Mouse (Mus musculus) limb, embryonic 15.5 days (tissue): ENCODE data around the gene C1qtnf3. TPM values are rescaled to one million over a fixed set of nuclear protein-coding genes. Genes with fewer than 3 reads are reported as not detected.

Experiments
- ATAC-seq: fragments of 200-750 bp; cut with Nextera tagmentation; 2 replicates; pipeline ENCODE4 v1.8.0; 2017; ENCODE audit warnings: low read depth, moderate TSS enrichment; ENCODE audit not compliant: insufficient number of reproducible peaks, low FRiP score, low TSS enrichment
- H3K27ac ChIP-seq: fragments of 300-500 bp; sonication (generic); 2 replicates; pipeline ENCODE4 v1.5.1; 2015; ENCODE audit warnings: moderate library complexity, mild to moderate bottlenecking, inconsistent platforms
- H3K27me3 ChIP-seq: fragments of 300-500 bp; sonication (generic); 2 replicates; pipeline ENCODE4 v1.6.1; 2015; ENCODE audit warnings: inconsistent platforms
- H3K36me3 ChIP-seq: fragments of 300-500 bp; sonication (generic); 2 replicates; pipeline ENCODE4 v1.6.1; 2015; ENCODE audit warnings: inconsistent platforms
- H3K4me1 ChIP-seq: fragments of 300-500 bp; sonication (generic); 2 replicates; pipeline ENCODE4 v1.6.1; 2015; ENCODE audit warnings: inconsistent platforms
- H3K4me2 ChIP-seq: fragments of 300-500 bp; sonication (generic); 2 replicates; pipeline ENCODE4 v1.6.1; 2015; ENCODE audit warnings: mild to moderate bottlenecking, inconsistent platforms
- H3K4me3 ChIP-seq: fragments of 300-500 bp; sonication (generic); 2 replicates; pipeline ENCODE4 v1.5.1; 2015; ENCODE audit warnings: mild to moderate bottlenecking, inconsistent platforms
- H3K9ac ChIP-seq: fragments of 300-500 bp; sonication (generic); 2 replicates; pipeline ENCODE4 v1.6.1; 2015; ENCODE audit warnings: inconsistent platforms
- H3K9me3 ChIP-seq: fragments of 300-500 bp; sonication (generic); 2 replicates; pipeline ENCODE4 v1.6.1; 2016; ENCODE audit warnings: inconsistent platforms
- WGBS: fragments of 180-500 bp; shearing (Covaris S2); methylation state at CpG from one replicate; pipeline ENCODE4 v1.1.7; 2015; 5-methylcytosine and 5-hydroxymethylcytosine counted together
- polyA plus RNA-seq: library from polyadenylated mRNA; unstranded; fragments of >200 nt; fragmentation: Nextera tagmentation; extraction: Ambion mirVana; gene quantifications from 2 replicates; pipeline ENCODE4 v1.2.1, GENCODE M21; 2015

C1qtnf3 gene
- polyA plus RNA-seq, 1 experiment from 2014 or later: 167 TPM

GRCm38 (mm10) chr15:11000421-11000820 lies 48.3 kb downstream of the C1qtnf3 start, which contains the start of gene Slc45a2:
Gene Slc45a2 (plus strand): TSS chr15:11000721.
- no peak for ATAC-seq
- 63% methylated on average over 7 of the region's 7 CpGs for WGBS
- H3K27me3 ChIP-seq: no peaks in the 10 kb centered on the region
- no peak within 1 kb of the TSS for H3K4me2 ChIP-seq
- no peak within 1 kb of the TSS for H3K9ac ChIP-seq
- H3K36me3 ChIP-seq: 0 out of 2 replicates have a peak, but pooled peaks cover 5% of the 10 kb centered on the region
- H3K4me3 ChIP-seq: no peak within 1 kb of the TSS
- no peaks in the 10 kb centered on the region for H3K9me3 ChIP-seq
- H3K4me1 ChIP-seq: no peaks in the 10 kb centered on the region
- no peak within 1 kb of the TSS for H3K27ac ChIP-seq

DNA sequence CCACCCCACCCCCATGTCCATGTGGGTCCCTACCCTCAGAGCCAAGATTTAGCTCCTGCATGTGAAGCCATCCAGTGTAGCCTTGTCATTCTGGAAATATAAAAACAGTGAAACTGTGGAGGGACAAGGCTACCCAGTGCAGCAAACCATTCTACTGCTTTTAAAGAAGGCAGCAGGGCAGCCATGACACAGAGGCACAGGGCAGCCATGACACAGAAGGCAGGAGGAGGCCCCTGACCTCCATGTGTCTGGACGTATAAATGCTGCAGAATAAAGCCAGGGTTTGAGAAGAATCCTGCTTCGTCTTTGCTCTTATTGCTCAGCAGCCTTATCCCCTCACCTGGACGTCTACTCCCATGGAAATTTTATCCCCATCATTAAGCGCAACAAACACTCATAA lies 51.7 kb downstream of the C1qtnf3 start:
- H3K27ac ChIP-seq: no peak overlapping the region
- H3K36me3 ChIP-seq: no peaks in the 10 kb centered on the region
- H3K4me1 ChIP-seq: no peaks in the 10 kb centered on the region
- no peaks in the 10 kb centered on the region for H3K9me3 ChIP-seq
- H3K4me3 ChIP-seq: no peak overlapping the region
- WGBS: 73% methylated on average over 4 of the region's 4 CpGs
- no peak overlapping the region for H3K4me2 ChIP-seq
- ATAC-seq: no peak
- H3K9ac ChIP-seq: no peak overlapping the region
- H3K27me3 ChIP-seq: no peaks in the 10 kb centered on the region

DNA sequence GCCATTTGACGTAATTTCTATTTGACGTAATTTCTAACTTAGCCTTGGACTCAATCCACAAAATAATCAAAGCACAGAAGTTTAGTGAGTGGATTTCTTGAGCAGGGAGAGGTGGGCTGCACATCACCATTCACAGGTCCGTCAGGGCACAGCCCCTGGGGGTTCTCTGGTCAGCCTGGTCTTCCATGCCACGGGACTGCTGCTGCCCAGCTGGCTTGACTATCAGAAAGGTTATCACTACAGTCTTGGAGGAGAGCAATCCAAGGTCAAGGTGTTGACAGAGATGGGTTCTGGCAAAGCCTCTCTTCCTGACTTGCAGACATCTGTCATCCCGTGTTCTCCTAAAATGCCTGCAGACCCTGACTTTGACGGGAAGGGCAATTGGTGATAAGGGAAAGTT lies 52.5 kb downstream of the C1qtnf3 start:
- Histone ChIP-seq H3K27ac (no peak overlapping the region), H3K9ac (no peak overlapping the region), H3K9me3 (no peaks in the 10 kb centered on the region), H3K27me3 (no peaks in the 10 kb centered on the region), H3K4me2 (no peak overlapping the region), H3K4me1 (no peaks in the 10 kb centered on the region), H3K4me3 (no peak overlapping the region), H3K36me3 (no peaks in the 10 kb centered on the region)
- 75% methylated on average over 6 of the region's 6 CpGs for WGBS
- ATAC-seq: no peak

DNA sequence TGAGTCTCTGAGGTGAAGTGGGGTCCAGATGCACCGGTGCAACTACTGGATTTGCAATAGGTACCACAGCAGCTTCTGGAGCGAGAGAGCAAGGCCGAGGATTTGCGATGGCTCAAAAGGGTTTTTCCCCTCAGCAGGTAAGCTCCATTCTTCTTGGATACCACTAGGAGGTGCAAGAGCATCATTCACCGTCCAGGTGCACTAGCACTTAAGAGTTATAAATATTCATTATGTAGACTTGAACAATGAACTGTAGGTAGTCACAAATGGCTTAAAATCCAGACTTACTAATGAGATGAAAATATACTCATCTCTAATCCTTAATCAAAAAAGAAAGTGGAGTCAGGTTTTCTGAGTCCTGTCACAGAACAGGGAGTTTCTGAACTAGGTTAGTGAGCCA lies 56.6 kb downstream of the C1qtnf3 start:
- no peak overlapping the region for H3K9ac ChIP-seq
- 23% methylated on average over 5 of the region's 5 CpGs for WGBS
- no peaks in the 10 kb centered on the region for H3K9me3 ChIP-seq
- H3K36me3 ChIP-seq: no peaks in the 10 kb centered on the region
- no peaks in the 10 kb centered on the region for H3K27me3 ChIP-seq
- H3K4me2 ChIP-seq: no peak overlapping the region
- no peaks in the 10 kb centered on the region for H3K4me1 ChIP-seq
- H3K27ac ChIP-seq: no peak overlapping the region
- no peak for ATAC-seq
- no peak overlapping the region for H3K4me3 ChIP-seq

- ATAC-seq: no peak
- no peaks in the 10 kb centered on the region for H3K36me3 ChIP-seq
- no peak overlapping the region for H3K9ac ChIP-seq
- no peak overlapping the region for H3K4me2 ChIP-seq
- H3K4me3 ChIP-seq: no peak overlapping the region
- 77% methylated on average over 11 of the region's 11 CpGs for WGBS
- H3K27ac ChIP-seq: no peak overlapping the region
- no peaks in the 10 kb centered on the region for H3K4me1 ChIP-seq
- no peaks in the 10 kb centered on the region for H3K27me3 ChIP-seq
- no peaks in the 10 kb centered on the region for H3K9me3 ChIP-seq
Measured at GRCm38 (mm10) chr15:11010976-11011548, 58.9 kb downstream of the C1qtnf3 start.

- H3K27me3 ChIP-seq: no peaks in the 10 kb centered on the region
- no peak overlapping the region for H3K9ac ChIP-seq
- no peak overlapping the region for H3K4me3 ChIP-seq
- no peaks in the 10 kb centered on the region for H3K9me3 ChIP-seq
- ATAC-seq: no peak
- no peaks in the 10 kb centered on the region for H3K36me3 ChIP-seq
- WGBS: 61% methylated on average over 2 of the region's 2 CpGs
- H3K4me1 ChIP-seq: no peaks in the 10 kb centered on the region
- no peak overlapping the region for H3K4me2 ChIP-seq
- H3K27ac ChIP-seq: no peak overlapping the region
Measured at GRCm38 (mm10) chr15:11014931-11015330, 62.8 kb downstream of the C1qtnf3 start.

DNA sequence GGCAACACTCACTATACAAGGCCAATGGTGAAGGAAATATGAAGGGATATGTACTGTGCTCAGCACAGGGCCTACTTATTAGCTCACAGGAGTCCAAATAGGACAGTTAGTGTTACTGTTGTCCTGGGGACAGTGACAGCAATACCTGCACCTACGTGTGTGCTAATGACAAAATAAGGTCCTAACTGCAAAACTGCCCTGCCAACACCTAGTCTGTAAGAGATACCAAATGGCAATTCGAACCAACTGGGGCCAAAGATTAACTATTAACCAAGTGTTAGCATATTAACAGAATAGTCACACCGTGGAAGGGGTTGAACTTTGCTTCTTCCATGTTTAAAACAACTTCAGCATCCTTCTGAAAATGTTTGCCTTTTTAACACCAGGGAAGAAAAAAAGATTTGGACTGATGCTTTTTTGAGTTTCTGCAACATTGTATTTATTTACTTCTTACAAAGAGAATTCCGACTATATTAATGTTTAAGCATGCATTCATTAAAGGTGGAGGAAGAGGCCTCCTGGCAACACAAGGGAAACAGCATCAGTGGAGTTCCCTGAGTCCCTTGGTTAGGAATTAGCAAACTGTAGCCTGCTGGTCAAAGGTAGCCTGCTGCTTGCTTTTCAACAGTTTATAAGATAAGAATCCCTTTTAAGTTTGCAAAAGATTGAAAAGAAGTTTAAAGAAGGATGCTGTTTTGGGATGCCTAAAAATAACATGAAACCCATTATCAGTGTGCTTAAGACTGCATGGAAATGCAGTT lies 74.8 kb downstream of the C1qtnf3 start:
- Histone ChIP-seq H3K9me3 (no peaks in the 10 kb centered on the region), H3K4me2 (no peak overlapping the region), H3K27me3 (0 out of 2 replicates have a peak, but pooled peaks cover 2% of the 10 kb centered on the region), H3K9ac (no peak overlapping the region), H3K4me3 (no peak overlapping the region), H3K27ac (no peak overlapping the region), H3K4me1 (no peaks in the 10 kb centered on the region), H3K36me3 (no peaks in the 10 kb centered on the region)
- ATAC-seq: no peak
- 71% methylated on average over 4 of the region's 4 CpGs for WGBS

Other genes starting within 250 kb of the C1qtnf3 start
- gene Rai14, start 237.7 kb upstream of the C1qtnf3 start, polyA plus RNA-seq: 48.2 and 56.9 TPM in 2 replicates
- 19.2 and 25.4 TPM in 2 replicates for gene Amacr, start 29.4 kb downstream of the C1qtnf3 start, polyA plus RNA-seq
- 0.50 and 0.62 TPM in 2 replicates for gene Slc45a2, start 48.4 kb downstream of the C1qtnf3 start, polyA plus RNA-seq
- 0.50 and 0.74 TPM in 2 replicates for gene Rxfp3, start 85.7 kb downstream of the C1qtnf3 start, polyA plus RNA-seq
- 6.2 and 6.6 TPM in 2 replicates for gene Adamts12, start 112.5 kb downstream of the C1qtnf3 start, polyA plus RNA-seq